ENCODE assay signal across 23 mouse cellular contexts in genomic region chr1:28340054-28340453, GRCm38 (mm10).
DNase-seq lines count a peak whose midpoint lies in the region; ATAC-seq and TF ChIP-seq lines count a peak whose summit lies in the region.
"Had no signal": no experiment of that assay in that cellular context is flagged by ENCODE, and none has a peak within 500 bp of the region (broad histone marks: within the 10 kb centered on the region; RNA-seq: fewer than 3 reads in every experiment).

No protein-coding gene starts in this region.

- no peaks in the 10 kb centered on the region for H3K36me3 ChIP-seq in lung, embryonic 14.5 days (ENCODE audit: insufficient read depth)
- H3K36me3 ChIP-seq: embryonic facial prominence, embryonic 12.5 days; forebrain, embryonic 12.5 days; heart, embryonic 15.5 days; kidney, embryonic 15.5 days; midbrain, embryonic 12.5 days; neural tube, embryonic 12.5 days had no signal

- H3K4me1 ChIP-seq in lung, embryonic 14.5 days (ENCODE audit: insufficient read depth) = no peaks in the 10 kb centered on the region
- H3K4me1 ChIP-seq: embryonic facial prominence, embryonic 12.5 days; forebrain, embryonic 12.5 days; heart, embryonic 15.5 days; kidney, embryonic 15.5 days; midbrain, embryonic 12.5 days; neural tube, embryonic 12.5 days had no signal

- DNase-seq in heart, postnatal 10 days = peak; percentile 10 to 11
- no peak for DNase-seq in heart, adult 11 months
- DNase-seq in lung, embryonic 14.5 days = peak; percentile 44
- no peak for DNase-seq in lung, postnatal 10 days
- peak; percentile 16 for DNase-seq in cerebellum, adult 8-10 months
- DNase-seq in cerebellum, postnatal 36 days = peak; percentile 27 to 35
- no peak for DNase-seq in right cerebral cortex, postnatal 4 days
- no peak for DNase-seq in right cerebral cortex, adult 18-20 months
- DNase-seq: adrenal gland, postnatal 25 days; gastrocnemius, postnatal 36 days; kidney, postnatal 36 days; lung, adult 18-20 months; thymus, postnatal 25 days had no signal

- H3K27me3 ChIP-seq in lung, embryonic 14.5 days (ENCODE audit: insufficient read depth, low read length) = no peaks in the 10 kb centered on the region
- H3K27me3 ChIP-seq: embryonic facial prominence, embryonic 12.5 days; forebrain, embryonic 12.5 days; heart, embryonic 15.5 days; kidney, embryonic 15.5 days; midbrain, embryonic 12.5 days; neural tube, embryonic 12.5 days had no signal

- ATAC-seq in lung, embryonic 14.5 days (ENCODE audit: insufficient read depth) = no peak
- ATAC-seq: hindbrain, embryonic 16.5 days; intestine, embryonic 16.5 days had no signal

- no peaks in the 10 kb centered on the region for H3K9me3 ChIP-seq in lung, embryonic 14.5 days (ENCODE audit: low read depth, low read length)
- H3K9me3 ChIP-seq: embryonic facial prominence, embryonic 12.5 days; forebrain, embryonic 12.5 days; heart, embryonic 15.5 days; kidney, embryonic 15.5 days; midbrain, embryonic 12.5 days; neural tube, embryonic 12.5 days had no signal

- no peak overlapping the region for H3K27ac ChIP-seq in lung, embryonic 14.5 days (ENCODE audit: low read depth)
- H3K27ac ChIP-seq: embryonic facial prominence, embryonic 12.5 days; forebrain, embryonic 12.5 days; heart, embryonic 15.5 days; kidney, embryonic 15.5 days; midbrain, embryonic 12.5 days; neural tube, embryonic 12.5 days had no signal

- no peak overlapping the region for H3K4me3 ChIP-seq in lung, embryonic 14.5 days (ENCODE audit: low read depth, low read length)
- H3K4me3 ChIP-seq: embryonic facial prominence, embryonic 12.5 days; erythroblast, embryonic 14.5 days; forebrain, embryonic 12.5 days; heart, embryonic 15.5 days; kidney, embryonic 15.5 days; midbrain, embryonic 12.5 days; neural tube, embryonic 12.5 days had no signal

- intact Hi-C loops in heart, postnatal 10 days (cut with DNase I) = no loop called here

- TF ChIP-seq CTCF in lung, embryonic 14.5 days (IDR thresholded peaks at IDR 0.05; ENCODE audit: low read depth) = peak; percentile 5; the same call in 1 of the 2 replicates

- H3K4me2 ChIP-seq in lung, embryonic 14.5 days = no peak overlapping the region
- H3K4me2 ChIP-seq: embryonic facial prominence, embryonic 12.5 days; forebrain, embryonic 12.5 days; heart, embryonic 15.5 days; kidney, embryonic 15.5 days; liver, embryonic 11.5 days; midbrain, embryonic 12.5 days; neural tube, embryonic 12.5 days had no signal

- no peak overlapping the region for H3K9ac ChIP-seq in lung, embryonic 14.5 days
- H3K9ac ChIP-seq: embryonic facial prominence, embryonic 12.5 days; forebrain, embryonic 12.5 days; heart, embryonic 15.5 days; kidney, embryonic 15.5 days; midbrain, embryonic 12.5 days; neural tube, embryonic 12.5 days had no signal

- WGBS in lung, embryonic 14.5 days = 52% methylated on average over 1 of the region's 1 CpGs

Comparison
In these comparisons a context has a peak if more than half of its experiments do, and no peak if none do; other contexts are left out.
1. DNase-seq: peak in heart, postnatal 10 days (2 of 2), lung, embryonic 14.5 days (single experiment), cerebellum, adult 8-10 months (single experiment) and cerebellum, postnatal 36 days (2 of 2); none in heart, adult 11 months (single experiment), lung, postnatal 10 days (single experiment), right cerebral cortex, postnatal 4 days (single experiment) and right cerebral cortex, adult 18-20 months (single experiment).